Mouse (Mus musculus): ENCODE measurements around the gene Shprh.
"Not testable (repeated sequence)": the region's sequence is repeated elsewhere in the genome, so short reads cannot be mapped to it uniquely, and the experiment has no call there.

Gene Shprh

DNA sequence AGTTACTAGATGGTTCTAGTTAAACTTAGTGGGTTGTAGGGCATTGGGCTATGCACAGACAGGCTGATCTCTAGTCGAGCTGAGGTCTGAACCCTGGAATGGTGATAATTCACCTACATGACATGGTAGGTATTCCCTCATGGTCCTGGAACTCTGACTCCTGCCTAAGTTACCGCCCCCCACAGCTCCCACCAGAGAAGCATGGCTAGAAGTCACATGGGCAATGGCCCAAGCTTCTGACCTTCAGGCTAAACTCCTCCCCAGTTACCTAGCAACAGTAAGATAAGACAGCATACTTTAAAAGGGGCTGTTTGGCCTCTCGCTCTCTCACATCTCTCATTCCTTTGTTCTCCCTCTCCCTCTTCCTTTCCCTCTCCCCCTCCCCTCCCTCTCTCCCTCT, 93.8 kb downstream of the Shprh start:
- not testable (repeated sequence) for DNase-seq (ENCODE audit: low read depth in 1 of 2, low spot score in 2 of 2)

DNA sequence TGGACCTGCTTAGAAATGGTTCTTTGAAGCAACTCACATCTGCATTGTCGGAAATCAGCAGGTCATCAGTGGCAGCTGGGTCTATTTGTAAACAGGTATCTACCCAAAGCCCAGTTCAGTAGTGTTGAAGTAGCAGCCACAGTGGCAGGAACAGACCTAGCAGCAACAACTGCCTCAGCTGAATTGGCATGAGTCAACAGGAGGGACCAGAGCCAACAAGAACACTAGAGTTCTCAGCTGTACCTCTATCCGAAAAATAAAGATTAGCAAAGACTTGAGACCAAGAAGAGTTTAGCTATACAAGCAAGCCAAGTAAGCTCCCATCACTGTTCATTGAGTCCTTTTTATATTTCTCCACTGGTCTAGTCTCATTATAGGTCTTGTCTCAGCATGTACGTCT, 99.0 kb downstream of the Shprh start:
- DNase-seq (ENCODE audit: low read depth in 1 of 2, low spot score in 2 of 2) = no peak

DNA sequence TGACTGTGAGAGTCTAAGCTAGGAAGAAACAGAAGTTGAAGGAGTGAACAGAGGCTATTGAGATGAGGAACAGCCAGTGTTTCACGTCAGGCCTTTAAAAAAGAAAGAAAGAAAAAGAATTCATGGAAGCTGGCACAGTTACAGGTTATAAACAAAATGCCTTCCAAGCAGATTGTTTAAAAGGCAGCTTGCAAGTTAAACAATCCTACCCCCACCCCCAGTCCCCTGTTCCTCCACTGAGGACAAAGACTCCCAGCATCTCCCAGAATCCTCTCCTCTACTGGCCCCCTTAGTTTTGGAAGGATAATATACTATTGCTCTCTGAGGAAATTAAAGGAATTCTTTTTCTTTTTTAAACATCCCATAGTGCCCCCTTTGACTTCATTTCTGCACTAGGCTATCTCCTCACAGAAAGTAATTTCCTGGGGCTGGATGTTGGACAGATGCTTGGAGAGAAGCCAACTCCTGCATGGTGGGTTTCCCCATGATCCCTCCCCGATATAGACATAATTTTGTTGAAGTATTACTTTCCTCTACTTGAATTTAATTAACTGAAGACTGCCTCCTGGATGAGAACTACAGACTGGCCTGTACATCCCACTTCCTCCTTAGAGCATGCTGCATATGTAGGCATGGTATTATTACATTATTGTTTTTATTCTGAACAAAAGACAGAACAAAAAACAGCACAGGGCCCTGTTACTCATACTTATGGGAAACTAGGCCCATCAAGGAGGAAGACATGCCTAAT, 101.2 kb downstream of the Shprh start:
- DNase-seq (ENCODE audit: low read depth in 1 of 2, low spot score in 2 of 2) = no peak

DNA sequence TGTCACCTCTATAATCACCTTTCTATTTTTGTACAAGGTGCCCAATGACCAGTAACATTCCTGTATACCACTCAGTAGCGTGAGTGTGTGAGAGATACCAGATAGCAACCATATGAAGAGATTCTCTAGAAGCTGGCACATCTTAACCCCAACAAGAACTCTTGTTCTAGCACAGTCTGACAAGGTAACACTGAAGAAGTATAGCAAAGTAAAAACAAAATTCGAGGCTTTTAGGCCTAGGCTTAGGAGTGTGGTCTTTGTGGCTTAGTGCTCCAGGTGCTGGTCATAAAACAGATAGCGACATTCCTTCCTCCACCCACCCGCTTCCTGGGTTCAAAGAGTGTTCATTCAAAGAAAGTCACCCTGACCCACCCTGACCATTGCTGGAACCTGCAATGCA, 104.4 kb downstream of the Shprh start:
- not testable (repeated sequence) for DNase-seq (ENCODE audit: low read depth in 1 of 2, low spot score in 2 of 2)

DNA sequence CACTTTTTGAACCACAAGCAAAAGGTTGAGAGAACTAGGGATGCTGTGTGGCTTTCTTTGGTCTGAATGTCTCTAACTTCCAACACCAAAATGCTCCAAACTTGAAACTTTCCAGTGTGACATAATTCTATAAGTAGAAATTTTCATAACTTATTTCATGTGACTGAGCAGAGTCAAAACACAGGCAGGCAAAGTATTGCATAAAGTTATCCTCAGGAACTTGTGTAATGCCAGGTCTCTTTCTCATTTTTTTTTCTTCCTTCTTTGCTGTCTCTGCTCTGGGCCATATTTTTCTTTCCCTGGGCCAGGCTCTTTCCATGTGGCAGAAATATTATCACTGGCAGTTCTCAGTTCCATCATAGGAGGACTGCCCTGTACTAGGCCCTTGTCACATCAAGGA, 110.9 kb downstream of the Shprh start:
- no peak for DNase-seq (ENCODE audit: low read depth in 1 of 2, low spot score in 2 of 2)

DNA sequence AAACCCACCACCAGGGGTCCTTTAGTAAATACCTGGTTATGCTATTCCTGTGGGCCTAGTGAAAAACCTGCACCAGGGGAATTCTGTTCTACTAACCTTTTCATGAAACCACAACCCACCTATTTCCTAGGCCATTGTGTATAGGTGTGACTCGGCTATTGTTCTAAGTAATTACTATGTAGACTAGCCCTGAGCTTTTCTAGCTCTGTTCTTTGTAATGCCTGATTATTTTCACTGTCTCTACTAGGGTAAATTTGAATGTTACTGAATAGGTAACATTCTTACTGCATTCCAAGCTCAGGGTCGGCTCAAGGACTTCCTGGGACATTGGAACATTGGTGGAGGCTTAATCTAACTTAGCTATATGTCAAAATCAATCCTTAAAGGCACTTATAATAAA, 113.1 kb downstream of the Shprh start:
- not testable (repeated sequence) for DNase-seq (ENCODE audit: low read depth in 1 of 2, low spot score in 2 of 2)

DNA sequence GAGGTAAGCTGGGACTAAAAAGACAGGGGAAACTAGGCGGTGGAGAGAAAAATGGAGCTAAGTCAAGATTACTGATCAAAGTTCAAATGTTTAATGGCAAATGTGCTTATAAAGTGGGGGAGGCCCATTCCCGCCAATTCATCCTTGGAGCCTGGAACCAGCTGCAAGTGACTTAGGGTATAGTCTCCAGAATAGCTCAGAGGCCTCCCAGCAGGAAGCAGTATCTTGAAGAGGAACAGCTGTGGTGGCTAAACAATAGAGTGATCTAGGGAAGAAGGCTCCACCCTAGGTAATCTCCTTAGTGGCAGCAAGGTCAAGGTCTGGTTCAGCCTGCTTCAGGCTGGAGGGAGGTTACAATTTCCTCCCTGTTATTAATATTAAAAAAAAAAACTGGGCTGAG, 114.6 kb downstream of the Shprh start:
- not testable (repeated sequence) for DNase-seq (ENCODE audit: low read depth in 1 of 2, low spot score in 2 of 2)

Measured in monocyte, adult 2 months (primary cell).